Mouse (Mus musculus) small intestine, adult 2 months (tissue): Measurements from ENCODE around the gene Dpyd.

ENCODE experiments used
- CTCF ChIP-seq: fragments of 200-500 bp; IDR thresholded peaks from 2 replicates; pipeline ENCODE4 v1.5.1; 2012; ENCODE audit warnings: low read depth, mild to moderate bottlenecking, control low read depth, inconsistent platforms, low read length, moderate library complexity, mixed read lengths; ENCODE audit not compliant: insufficient replicate concordance, insufficient read length; ENCODE audit errors: extremely low read depth
- POLR2A ChIP-seq: fragments of 200-500 bp; IDR thresholded peaks from 2 replicates; pipeline ENCODE4 v1.6.1; 2012; ENCODE audit warnings: low read depth, mild to moderate bottlenecking, control low read depth, inconsistent platforms, low read length, moderate library complexity

DNA sequence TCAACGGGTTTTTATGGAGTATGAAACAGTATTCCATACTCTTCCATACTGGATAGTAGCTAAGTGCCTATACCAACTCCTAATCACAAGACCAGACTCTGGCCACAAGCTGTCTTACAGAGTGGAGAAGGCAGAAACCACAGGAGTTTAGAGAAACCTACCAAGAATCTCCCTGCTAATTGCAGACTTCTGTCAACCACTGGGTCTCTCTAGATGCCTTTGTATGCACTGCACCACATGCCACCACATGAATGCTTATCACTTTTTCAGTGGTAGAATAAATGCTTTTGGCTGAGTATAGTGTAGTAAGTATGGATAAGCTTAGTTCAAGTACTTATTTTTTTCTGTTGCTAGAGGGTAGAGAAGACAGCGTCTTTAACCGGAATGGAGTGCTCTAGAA is 621.3 kb downstream of the Dpyd start:
- TF ChIP-seq POLR2A (no peak), CTCF (no peak)
